Mouse (Mus musculus) limb, embryonic 15.5 days (tissue): ENCODE data around the gene Nav1. TPM values are rescaled to one million over a fixed set of nuclear protein-coding genes. Genes with fewer than 3 reads are reported as not detected.
"Not testable (repeated sequence)": the region's sequence is repeated elsewhere in the genome, so short reads cannot be mapped to it uniquely, and the experiment has no call there.

ENCODE experiments used
- ATAC-seq: fragments of 200-750 bp; cut with Nextera tagmentation; 2 replicates; pipeline ENCODE4 v1.8.0; 2017; ENCODE audit warnings: low read depth, moderate TSS enrichment; ENCODE audit not compliant: insufficient number of reproducible peaks, low FRiP score, low TSS enrichment
- H3K27ac ChIP-seq: fragments of 300-500 bp; sonication (generic); 2 replicates; pipeline ENCODE4 v1.5.1; 2015; ENCODE audit warnings: moderate library complexity, mild to moderate bottlenecking, inconsistent platforms
- H3K27me3 ChIP-seq: fragments of 300-500 bp; sonication (generic); 2 replicates; pipeline ENCODE4 v1.6.1; 2015; ENCODE audit warnings: inconsistent platforms
- H3K36me3 ChIP-seq: fragments of 300-500 bp; sonication (generic); 2 replicates; pipeline ENCODE4 v1.6.1; 2015; ENCODE audit warnings: inconsistent platforms
- H3K4me1 ChIP-seq: fragments of 300-500 bp; sonication (generic); 2 replicates; pipeline ENCODE4 v1.6.1; 2015; ENCODE audit warnings: inconsistent platforms
- H3K4me2 ChIP-seq: fragments of 300-500 bp; sonication (generic); 2 replicates; pipeline ENCODE4 v1.6.1; 2015; ENCODE audit warnings: mild to moderate bottlenecking, inconsistent platforms
- H3K4me3 ChIP-seq: fragments of 300-500 bp; sonication (generic); 2 replicates; pipeline ENCODE4 v1.5.1; 2015; ENCODE audit warnings: mild to moderate bottlenecking, inconsistent platforms
- H3K9ac ChIP-seq: fragments of 300-500 bp; sonication (generic); 2 replicates; pipeline ENCODE4 v1.6.1; 2015; ENCODE audit warnings: inconsistent platforms
- H3K9me3 ChIP-seq: fragments of 300-500 bp; sonication (generic); 2 replicates; pipeline ENCODE4 v1.6.1; 2016; ENCODE audit warnings: inconsistent platforms
- WGBS: fragments of 180-500 bp; shearing (Covaris S2); methylation state at CpG from one replicate; pipeline ENCODE4 v1.1.7; 2015; 5-methylcytosine and 5-hydroxymethylcytosine counted together
- polyA plus RNA-seq: library from polyadenylated mRNA; unstranded; fragments of >200 nt; fragmentation: Nextera tagmentation; extraction: Ambion mirVana; gene quantifications from 2 replicates; pipeline ENCODE4 v1.2.1, GENCODE M21; 2015

The Nav1 gene
- polyA plus RNA-seq, 1 experiment from 2014 or later, result 10.4 TPM

DNA sequence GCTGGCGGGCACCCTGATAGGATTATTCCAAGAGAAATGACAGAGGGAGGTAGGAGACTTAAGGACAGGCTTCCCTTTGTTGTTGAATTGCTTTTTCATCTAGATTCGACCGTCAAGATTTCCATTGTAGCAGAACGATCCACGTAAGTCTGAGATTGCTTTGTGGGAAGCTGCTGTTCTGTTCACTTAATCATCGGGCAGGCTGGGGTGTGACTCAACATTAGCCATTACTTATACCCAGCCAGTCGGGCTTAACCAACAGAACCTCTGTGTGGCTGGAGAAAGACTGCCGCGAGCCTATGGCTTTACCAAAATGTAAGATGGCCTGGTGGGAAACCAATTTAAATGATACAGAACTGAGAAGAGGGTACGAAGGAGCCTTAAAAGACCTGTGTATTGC is 114.7 kb downstream of the Nav1 start:
- Histone ChIP-seq H3K36me3 (no peaks in the 10 kb centered on the region), H3K4me3 (no peak overlapping the region), H3K9me3 (no peaks in the 10 kb centered on the region), H3K27ac (no peak overlapping the region), H3K4me2 (no peak overlapping the region), H3K27me3 (no peaks in the 10 kb centered on the region), H3K9ac (no peak overlapping the region), H3K4me1 (peaks cover 22% of the 10 kb centered on the region)
- ATAC-seq, result no peak
- 75% methylated on average over 10 of the region's 10 CpGs for WGBS

DNA sequence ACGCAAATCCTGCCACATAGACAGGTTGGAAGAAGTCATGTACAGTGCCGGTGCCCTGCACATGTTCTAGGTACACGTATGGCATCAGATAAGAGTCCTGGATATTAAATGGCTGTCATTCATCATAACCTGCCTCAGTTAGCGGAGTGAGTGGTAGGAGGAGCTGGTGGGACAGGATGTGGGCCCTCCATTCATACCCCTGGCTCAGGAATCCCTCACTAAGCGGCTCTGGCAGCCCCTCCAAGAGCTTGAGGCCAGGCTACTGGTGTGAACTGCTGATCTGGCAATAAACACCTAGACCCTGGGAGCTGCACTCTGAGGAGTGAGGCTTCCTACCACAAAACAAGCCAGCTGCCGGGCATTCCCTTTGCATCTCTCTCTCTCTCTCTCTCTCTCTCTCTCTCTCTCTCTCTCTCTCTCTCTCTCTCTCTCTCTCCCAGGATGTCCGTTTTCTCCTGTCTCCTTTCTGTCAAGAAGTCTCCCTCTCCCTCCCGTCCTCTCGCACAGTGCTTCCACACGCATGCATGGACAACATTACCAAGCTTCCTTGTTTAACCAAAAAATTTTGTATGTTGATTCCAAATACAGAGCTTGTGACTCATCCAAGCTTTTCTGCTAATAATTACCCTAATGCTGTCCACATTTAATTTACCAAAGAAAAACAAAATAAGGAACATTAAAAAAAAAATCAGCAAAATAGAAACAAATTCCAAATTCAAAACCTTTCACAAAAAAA is 116.0 kb downstream of the Nav1 start:
- H3K4me2 ChIP-seq, result no peak overlapping the region
- WGBS, result 47% methylated on average over 10 of the region's 10 CpGs
- no peak overlapping the region for H3K27ac ChIP-seq
- H3K4me1 ChIP-seq, result peaks cover 20% of the 10 kb centered on the region
- H3K9ac ChIP-seq, result no peak overlapping the region
- no peak for ATAC-seq
- H3K36me3 ChIP-seq, result no peaks in the 10 kb centered on the region
- no peak overlapping the region for H3K4me3 ChIP-seq
- H3K27me3 ChIP-seq, result no peaks in the 10 kb centered on the region
- H3K9me3 ChIP-seq, result no peaks in the 10 kb centered on the region

DNA sequence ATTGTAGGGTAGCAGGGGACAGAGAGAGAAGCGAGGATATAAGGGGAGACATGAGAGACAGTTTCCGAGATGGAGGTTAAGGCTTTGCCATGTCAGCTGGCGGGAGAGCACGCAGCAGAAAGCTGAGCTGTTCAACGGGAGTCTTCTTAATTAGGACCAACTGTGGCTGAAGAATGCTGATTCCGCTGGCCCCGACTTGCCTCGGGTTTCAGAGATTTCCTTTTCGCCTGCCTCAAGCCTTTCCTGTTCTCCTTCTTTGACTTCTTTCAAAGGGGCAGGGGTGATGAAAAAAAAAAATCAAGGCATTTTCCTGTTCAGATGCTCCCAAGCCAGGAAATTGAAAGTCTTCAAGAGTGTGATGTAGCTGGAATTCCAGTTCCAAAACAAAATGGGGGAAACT is 118.2 kb downstream of the Nav1 start:
- H3K4me2 ChIP-seq, result no peak overlapping the region
- H3K36me3 ChIP-seq, result no peaks in the 10 kb centered on the region
- no peak for ATAC-seq
- H3K27ac ChIP-seq, result no peak overlapping the region
- 24% methylated on average over 9 of the region's 9 CpGs for WGBS
- no peak overlapping the region for H3K9ac ChIP-seq
- H3K9me3 ChIP-seq, result no peaks in the 10 kb centered on the region
- no peak overlapping the region for H3K4me3 ChIP-seq
- no peaks in the 10 kb centered on the region for H3K27me3 ChIP-seq
- peaks cover 14% of the 10 kb centered on the region for H3K4me1 ChIP-seq

DNA sequence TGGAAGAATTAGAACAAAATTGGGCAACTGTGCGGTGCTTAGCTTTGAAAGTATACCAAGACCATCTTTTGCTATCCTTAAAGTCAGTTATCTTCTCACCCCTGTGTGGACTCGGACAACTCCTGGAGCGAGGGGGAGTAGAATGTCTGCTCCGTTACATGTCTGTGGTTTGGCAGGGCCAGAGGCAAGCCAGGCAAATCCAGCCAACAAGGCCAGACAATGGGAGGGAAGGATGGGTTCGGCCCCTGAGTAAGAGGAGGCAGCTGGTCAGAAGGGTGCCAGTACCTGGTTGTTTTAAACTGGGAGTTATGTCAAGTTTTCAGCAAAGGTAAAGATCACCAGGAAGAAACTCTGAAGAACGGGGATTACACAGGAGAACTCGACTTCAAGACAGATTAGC is 121.9 kb downstream of the Nav1 start:
- no peak for ATAC-seq

DNA sequence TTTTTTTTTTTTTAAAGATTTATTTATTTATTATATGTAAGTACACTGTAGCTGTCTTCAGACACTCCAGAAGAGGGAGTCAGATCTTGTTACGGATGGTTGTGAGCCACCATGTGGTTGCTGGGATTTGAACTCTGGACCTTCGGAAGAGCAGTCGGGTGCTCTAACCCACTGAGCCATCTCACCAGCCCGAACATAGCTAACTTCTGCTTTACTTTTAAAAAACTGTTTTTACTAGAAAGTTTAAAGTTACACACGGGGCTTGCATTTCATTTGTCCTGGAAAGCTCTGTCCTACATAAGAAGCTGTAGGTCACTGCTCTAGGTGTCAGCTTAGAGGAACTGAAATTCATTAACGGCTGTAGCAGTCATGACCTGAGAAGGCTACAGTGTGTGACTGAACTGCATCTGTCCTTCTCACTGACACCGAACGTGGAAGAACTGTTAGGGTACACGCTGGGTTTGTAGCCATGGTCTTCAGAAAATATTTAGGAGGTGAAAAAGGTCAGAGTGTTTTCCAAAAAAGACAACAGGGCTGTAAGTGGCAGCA is 122.5 kb downstream of the Nav1 start:
- ATAC-seq, H3K4me3 ChIP-seq, H3K4me1 ChIP-seq, H3K27me3 ChIP-seq, H3K9ac ChIP-seq, H3K27ac ChIP-seq, H3K36me3 ChIP-seq, H3K9me3 ChIP-seq, H3K4me2 ChIP-seq: not testable (repeated sequence)
- WGBS, result 84% methylated on average over 9 of the region's 9 CpGs

More for the DNA sequence above, 121.9 kb downstream of the Nav1 start:
- no peaks in the 10 kb centered on the region for H3K36me3 ChIP-seq
- H3K9ac ChIP-seq, result no peak overlapping the region
- WGBS, result 80% methylated on average over 7 of the region's 7 CpGs
- no peaks in the 10 kb centered on the region for H3K4me1 ChIP-seq
- H3K9me3 ChIP-seq, result no peaks in the 10 kb centered on the region
- H3K4me2 ChIP-seq, result no peak overlapping the region
- no peaks in the 10 kb centered on the region for H3K27me3 ChIP-seq
- H3K4me3 ChIP-seq, result no peak overlapping the region
- H3K27ac ChIP-seq, result no peak overlapping the region

DNA sequence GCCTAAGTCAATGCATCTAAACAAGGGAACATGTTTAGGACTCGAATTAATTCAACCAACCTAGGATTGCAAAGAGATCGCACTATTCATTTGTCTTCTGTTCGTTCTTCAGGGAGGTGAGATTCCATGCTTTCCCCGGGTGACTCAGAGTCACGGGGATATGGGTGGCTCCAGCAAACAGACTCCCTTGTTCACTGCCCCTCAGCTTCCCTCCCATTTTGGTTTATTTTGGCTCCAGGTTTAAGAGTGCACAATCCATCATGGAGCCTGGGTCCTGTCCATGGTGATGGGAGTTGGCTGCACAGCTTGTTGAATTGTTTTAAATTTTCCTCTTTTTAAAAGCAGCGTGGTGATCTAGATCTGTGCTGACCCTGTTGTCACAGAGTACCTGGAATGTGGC is 123.1 kb downstream of the Nav1 start:
- Histone ChIP-seq H3K4me2 (no peak overlapping the region), H3K4me1 (no peaks in the 10 kb centered on the region), H3K36me3 (no peaks in the 10 kb centered on the region), H3K27ac (no peak overlapping the region), H3K4me3 (no peak overlapping the region), H3K9me3 (no peaks in the 10 kb centered on the region), H3K27me3 (no peaks in the 10 kb centered on the region), H3K9ac (no peak overlapping the region)
- no peak for ATAC-seq
- WGBS, result 90% methylated on average over 6 of the region's 6 CpGs

DNA sequence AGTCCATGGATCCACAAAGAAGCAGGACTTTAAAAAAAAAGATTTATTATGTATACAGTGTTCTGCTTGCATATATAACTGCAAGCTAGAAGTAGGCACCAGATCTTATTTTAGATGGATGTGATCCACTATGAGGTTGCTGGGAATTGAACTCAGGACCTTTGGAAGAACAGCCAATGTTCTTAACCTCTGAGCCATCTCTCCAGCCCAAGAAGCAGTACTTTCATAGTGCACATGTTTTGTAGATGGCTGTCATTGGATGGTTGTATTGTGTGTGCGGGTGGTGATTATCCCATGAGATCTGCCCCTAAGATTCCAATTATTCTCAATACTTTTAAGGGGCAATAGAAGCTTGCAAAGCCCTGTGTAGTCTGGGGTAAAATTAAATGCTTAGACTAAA is 124.4 kb downstream of the Nav1 start:
- Histone ChIP-seq H3K36me3 (no peaks in the 10 kb centered on the region), H3K4me1 (no peaks in the 10 kb centered on the region), H3K27ac (no peak overlapping the region), H3K4me3 (no peak overlapping the region), H3K9ac (no peak overlapping the region), H3K9me3 (no peaks in the 10 kb centered on the region), H3K27me3 (no peaks in the 10 kb centered on the region), H3K4me2 (no peak overlapping the region)
- ATAC-seq, result no peak
- WGBS, result 93% methylated on average over 1 of the region's 1 CpGs

DNA sequence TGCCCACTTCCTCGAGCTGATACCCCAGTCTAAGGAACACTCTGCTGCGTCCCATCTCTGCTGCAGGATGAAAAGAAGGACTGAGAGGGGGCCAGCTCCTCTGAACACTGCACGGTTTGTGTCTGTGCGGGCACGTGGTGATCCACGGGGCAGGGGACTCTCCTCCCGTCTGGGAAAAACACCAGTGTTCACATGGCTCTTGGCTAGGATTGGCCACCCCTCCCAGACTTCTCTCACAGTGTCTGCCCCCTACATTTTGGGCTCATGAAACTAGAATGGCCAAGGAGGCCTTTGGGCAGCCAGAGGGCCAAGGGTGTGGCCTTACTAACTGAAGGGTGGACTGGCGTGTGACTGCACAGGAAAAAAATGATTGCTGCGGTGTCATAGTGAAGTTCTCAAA is 125.4 kb downstream of the Nav1 start:
- WGBS, result 90% methylated on average over 9 of the region's 9 CpGs

DNA sequence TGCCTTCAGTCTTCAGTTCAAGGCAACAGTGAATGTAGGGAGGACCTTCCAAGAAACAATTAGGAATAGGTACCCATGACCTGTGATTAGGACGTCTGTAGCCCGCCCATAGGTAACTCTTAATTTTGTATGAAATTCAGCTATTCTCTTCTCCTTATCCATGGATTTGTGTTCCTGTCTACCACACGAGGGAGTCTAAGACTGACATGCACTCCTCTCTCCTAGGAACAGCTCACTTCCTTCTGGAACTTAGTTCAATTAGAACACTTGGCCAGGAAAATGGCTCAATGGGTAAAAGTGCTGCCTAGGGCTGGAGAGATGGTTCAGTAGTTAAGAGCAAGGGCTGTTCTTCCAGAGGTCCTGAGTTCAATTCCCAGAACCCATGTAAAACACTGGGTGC is 126.3 kb downstream of the Nav1 start:
- 76% methylated on average over 3 of the region's 3 CpGs for WGBS
- H3K4me1 ChIP-seq, result no peaks in the 10 kb centered on the region
- H3K9me3 ChIP-seq, result no peaks in the 10 kb centered on the region
- H3K4me2 ChIP-seq, result no peak overlapping the region
- H3K9ac ChIP-seq, result no peak overlapping the region
- no peaks in the 10 kb centered on the region for H3K36me3 ChIP-seq
- H3K27me3 ChIP-seq, result no peaks in the 10 kb centered on the region
- H3K4me3 ChIP-seq, result no peak overlapping the region
- H3K27ac ChIP-seq, result no peak overlapping the region
- ATAC-seq, result no peak

More for the DNA sequence above, 125.4 kb downstream of the Nav1 start:
- Histone ChIP-seq H3K36me3 (no peaks in the 10 kb centered on the region), H3K4me2 (no peak overlapping the region), H3K9me3 (no peaks in the 10 kb centered on the region), H3K4me1 (no peaks in the 10 kb centered on the region), H3K27me3 (no peaks in the 10 kb centered on the region), H3K4me3 (no peak overlapping the region), H3K27ac (no peak overlapping the region), H3K9ac (no peak overlapping the region)
- ATAC-seq, result no peak

DNA sequence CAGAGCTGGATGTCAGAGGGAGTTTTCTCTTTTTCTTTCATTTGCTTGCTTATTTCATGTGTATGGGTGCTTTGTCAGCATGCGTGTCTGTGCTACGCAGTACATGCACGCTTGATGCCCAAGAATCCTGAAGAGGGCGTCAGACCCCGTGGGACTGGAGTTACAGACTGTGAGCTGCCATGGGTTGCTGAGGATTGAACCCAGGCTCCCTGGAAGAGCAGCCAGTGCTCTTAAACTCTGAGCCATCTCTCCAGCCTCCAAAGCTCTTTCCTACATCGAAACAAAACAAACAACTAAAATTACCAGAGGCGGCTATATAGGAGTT is 131.6 kb downstream of the Nav1 start:
- peaks cover 15% of the 10 kb centered on the region for H3K36me3 ChIP-seq
- H3K4me1 ChIP-seq, result peaks cover 10% of the 10 kb centered on the region
- H3K4me3 ChIP-seq, result no peak overlapping the region
- no peaks in the 10 kb centered on the region for H3K9me3 ChIP-seq
- no peaks in the 10 kb centered on the region for H3K27me3 ChIP-seq
- no peak overlapping the region for H3K4me2 ChIP-seq
- ATAC-seq, result no peak
- WGBS, result 76% methylated on average over 7 of the region's 7 CpGs
- no peak overlapping the region for H3K27ac ChIP-seq
- H3K9ac ChIP-seq, result no peak overlapping the region

DNA sequence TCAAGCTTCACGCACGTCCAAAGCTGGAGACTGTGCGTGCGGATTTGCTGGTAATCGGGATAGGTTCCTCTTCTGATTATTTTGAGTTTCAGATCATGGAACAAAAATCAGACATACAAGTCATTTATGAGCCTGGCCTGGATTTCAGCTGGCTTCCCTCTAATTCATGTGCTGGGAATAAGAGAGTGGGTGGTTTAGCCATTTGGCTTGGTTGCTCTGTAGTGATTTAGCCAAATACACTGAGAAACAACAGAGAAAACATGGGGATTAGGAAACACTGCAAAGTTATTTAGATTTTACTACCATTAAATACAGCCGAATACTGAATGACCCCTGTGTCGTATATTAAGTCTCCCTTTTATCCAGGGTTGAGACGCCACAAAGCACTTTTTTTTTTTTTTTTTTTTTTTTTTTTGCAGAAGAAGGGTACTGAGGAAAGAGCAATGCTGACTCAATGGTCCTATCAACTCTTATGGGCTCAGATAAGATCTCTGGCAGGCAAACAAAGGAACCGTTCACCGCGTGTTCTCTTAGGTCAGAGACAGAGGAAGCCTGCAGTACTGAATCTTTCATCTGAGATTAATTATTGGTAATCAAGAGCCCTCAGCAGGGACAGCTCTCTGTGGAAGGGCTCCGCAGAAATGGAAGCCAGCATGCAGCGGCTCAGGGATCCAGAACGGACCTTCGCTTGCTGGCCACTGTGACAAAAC is 132.1 kb downstream of the Nav1 start:
- Histone ChIP-seq H3K4me3 (no peak overlapping the region), H3K4me2 (no peak overlapping the region), H3K27me3 (no peaks in the 10 kb centered on the region), H3K27ac (no peak overlapping the region), H3K36me3 (peaks cover 20% of the 10 kb centered on the region), H3K9me3 (no peaks in the 10 kb centered on the region), H3K4me1 (peaks cover 10% of the 10 kb centered on the region), H3K9ac (no peak overlapping the region)
- 54% methylated on average over 15 of the region's 15 CpGs for WGBS
- ATAC-seq, result no peak

DNA sequence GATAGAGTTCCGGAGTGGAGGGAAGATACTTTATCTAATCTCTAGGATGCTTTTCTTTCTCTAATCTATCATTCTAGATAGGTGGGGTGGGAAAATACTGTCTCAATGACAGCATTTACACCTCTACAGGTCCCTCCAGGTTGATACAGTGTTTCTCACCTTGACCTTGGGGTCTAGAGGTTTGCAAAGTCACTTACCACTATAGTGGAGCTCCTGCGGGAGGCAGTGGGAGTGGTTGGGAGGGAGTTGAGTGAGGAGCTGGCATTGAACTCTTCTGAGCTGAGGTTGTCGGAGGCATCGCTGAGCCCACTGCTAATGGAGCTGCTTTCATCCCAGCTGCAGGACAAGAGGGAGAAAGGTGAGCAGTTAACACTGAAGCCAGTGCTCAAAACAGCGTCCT is 134.6 kb downstream of the Nav1 start:
- no peak overlapping the region for H3K4me2 ChIP-seq
- H3K9ac ChIP-seq, result no peak overlapping the region
- peaks cover 10% of the 10 kb centered on the region for H3K4me1 ChIP-seq
- no peaks in the 10 kb centered on the region for H3K27me3 ChIP-seq
- no peak overlapping the region for H3K27ac ChIP-seq
- ATAC-seq, result no peak
- no peaks in the 10 kb centered on the region for H3K9me3 ChIP-seq
- no peak overlapping the region for H3K4me3 ChIP-seq
- peaks cover 29% of the 10 kb centered on the region for H3K36me3 ChIP-seq
- WGBS, result 67% methylated on average over 5 of the region's 5 CpGs
